Mouse (Mus musculus) fibroblast of lung, adult 2 months (primary cell): ENCODE data around the gene Lrrc27.

Experiments
- DNase-seq: peaks from one replicate; pipeline ENCODE4 v3.0.0-alpha.2; 2011; ENCODE audit warnings: low read depth

The Lrrc27 gene

DNA sequence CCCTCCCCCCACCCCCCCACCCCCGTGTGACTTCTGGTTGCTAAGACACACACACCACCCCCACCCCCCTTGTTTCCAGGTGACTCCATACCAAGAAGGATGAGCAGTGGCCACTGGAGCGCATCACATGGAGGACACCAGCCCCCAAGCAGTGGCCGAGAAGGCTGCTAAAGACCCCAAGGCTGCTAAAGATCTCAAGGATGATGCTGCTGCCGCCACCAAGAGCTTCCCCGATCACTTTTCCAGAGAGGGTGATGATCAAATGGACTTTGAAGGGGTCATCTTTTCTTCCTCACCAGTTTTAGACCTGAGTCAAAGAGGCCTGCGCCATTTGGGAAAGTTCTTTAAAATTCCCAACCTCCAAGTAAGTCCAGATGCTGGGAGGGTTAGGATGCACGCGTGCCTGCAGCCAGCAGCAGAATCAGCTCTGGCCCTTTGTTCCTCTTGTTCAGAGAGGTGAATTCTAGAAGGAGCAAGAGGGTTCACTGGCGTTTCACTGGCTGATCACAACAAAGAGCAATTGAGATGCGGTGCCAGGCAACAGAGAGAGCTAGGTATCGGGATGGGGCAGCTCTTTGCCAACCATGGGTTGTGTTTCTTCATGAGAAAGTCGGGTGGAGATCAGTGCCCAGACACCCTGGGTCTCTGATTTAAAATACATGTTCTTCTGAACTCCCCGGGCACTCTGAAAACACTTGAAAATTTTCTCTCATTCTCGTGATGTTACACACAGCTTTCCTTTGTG, 2.0 kb downstream of the Lrrc27 start:
- no peak for DNase-seq

DNA sequence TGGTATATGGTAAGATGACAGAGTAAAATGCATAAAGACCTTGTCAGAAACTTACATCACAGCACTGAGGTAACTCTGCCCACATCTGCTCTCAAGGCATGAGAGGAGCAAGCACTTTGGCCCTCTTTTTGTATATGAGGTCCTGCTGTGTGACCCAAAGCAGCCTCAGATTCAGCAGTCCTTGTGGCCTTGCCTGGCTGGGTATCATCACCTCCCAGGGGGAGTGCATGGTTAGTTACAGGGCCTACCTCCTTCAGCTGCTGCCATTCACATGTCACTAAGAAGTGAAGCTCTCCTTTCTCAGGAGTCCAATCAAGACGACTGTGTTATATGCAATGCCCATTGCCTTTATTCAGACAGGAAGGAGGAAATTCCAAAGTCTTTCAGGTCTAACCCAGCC, 2.7 kb downstream of the Lrrc27 start:
- no peak for DNase-seq

DNA sequence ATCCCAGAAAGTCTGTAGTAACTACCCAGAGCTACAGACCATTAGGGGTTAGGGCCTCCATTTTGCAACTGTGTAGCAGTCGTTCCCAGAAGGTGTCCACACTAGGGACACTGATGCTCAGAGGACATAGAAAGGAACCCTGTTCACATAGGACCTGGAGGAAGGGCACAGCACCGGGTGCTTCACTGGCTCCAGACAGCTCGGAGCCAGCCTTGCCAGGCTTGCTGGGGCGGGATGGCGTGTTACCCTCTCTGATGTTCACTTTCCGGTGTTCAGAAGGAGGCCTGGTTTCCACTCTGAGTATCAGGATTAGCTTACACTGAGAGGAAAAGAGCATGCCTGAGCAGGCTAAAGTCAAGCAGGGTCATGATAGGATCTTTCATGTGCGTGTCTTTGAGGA, 3.2 kb downstream of the Lrrc27 start:
- DNase-seq, result no peak

DNA sequence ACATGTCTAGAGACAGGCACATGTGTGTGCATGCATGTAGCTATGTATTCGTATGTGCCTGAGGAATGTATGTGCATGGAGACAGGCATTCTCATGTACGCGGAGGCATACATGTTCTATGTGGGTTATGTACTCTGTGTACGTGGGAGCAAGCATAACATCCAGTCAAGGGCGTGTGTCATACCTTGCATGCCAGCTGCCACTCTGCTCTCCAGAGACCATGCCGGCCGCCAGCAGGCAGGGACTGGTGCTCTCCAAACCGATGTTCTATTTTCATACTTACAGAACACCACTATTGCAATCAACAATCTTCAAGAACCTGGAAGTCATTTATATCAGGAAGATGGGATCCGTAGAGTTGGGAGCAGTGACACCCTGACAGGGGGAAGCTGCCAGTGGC, 3.7 kb downstream of the Lrrc27 start:
- DNase-seq, result no peak

DNA sequence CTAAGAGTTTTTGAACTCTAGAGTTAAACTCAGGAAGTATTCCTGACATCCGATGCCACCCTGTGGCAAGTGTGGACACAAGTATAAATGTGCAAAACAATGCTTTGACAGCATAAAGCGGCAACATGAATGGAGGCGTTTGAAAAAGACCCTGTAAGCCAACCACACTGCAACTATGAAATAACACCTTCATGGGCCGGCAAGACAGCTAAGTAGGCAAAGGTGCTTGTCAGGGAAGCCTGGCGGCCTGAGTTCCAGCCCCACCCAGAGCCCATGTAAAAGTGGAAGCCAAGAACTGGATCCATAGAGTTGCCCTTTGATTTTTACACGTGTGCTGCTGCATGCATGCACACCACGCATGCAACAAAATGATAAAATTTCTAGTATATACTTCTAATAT, 4.3 kb downstream of the Lrrc27 start:
- DNase-seq, result no peak

DNA sequence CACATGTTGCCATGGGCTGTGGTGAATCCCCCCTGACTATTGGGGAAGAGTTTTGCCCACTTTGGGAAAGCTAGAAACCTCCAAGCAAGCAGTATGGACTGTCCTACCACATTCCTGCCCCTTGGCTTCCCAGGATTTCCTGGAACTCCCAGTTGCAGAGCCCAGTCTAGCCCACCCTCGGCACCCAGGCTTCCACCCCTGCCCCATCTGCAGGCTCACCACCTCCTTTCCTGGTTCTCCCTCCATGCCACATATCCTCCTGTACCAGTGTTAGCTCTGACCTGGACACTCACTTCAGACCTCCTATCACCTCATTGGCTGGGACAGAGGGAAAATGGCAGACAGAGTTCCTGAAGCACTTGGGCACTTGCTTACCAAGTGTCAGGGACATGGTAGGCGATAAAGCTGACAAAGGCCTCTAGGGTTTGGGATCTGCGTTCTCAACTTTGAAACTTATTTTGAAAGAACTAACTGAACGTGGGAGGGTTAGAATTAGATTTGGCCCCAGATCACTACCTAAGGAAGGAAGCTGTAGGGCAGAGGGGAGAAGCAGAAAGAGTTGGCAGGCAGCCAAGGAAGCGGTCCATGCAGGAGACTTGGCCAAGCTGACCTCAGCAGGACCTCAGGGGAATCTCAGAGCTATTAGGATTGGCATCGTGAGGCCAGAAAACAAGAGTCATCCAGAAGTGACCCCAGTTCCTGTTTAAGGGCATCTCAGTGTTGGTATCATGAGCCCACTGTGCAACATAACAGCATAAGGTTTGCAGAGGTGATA, 6.0 kb downstream of the Lrrc27 start:
- no peak for DNase-seq

DNA sequence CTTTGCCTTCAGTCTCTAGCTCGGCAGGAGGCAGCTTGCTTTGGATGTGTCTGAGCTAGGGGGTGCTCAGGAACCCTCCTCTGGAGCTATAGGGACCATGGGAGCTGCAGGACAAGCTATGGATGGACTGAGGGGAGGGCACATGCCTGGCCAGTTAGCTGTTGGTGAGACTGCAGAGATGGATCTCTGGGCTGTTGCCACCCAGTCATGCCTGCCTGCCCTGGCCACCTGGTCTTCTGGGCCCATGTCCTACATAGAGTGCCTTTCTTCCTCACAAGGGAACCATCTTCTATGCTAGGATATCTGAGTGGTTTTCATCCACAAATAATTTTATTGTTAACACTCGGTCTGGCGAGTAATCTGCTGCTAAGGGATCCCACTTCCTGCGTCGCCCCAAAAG, 6.7 kb downstream of the Lrrc27 start:
- no peak for DNase-seq

DNA sequence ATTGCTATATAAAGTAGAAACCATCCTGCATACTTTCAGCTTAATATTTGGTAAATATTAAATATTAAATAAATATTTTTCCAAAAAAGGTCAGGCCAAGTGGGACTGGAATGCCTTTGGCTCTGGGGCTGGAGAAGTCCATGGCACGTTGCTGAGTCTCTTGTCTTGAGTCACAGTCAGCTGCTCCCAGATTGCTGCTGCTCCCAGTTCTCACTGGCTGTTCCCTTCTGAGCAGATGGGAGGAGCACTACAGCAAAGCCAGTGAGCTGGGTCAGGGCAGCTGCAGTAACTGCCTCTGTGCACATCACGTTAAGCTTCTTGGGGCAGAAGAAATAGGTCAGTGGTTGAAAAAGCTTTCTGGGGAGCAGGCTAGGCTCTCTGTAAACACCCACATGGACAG, 7.5 kb downstream of the Lrrc27 start:
- peak; percentile 82 for DNase-seq

DNA sequence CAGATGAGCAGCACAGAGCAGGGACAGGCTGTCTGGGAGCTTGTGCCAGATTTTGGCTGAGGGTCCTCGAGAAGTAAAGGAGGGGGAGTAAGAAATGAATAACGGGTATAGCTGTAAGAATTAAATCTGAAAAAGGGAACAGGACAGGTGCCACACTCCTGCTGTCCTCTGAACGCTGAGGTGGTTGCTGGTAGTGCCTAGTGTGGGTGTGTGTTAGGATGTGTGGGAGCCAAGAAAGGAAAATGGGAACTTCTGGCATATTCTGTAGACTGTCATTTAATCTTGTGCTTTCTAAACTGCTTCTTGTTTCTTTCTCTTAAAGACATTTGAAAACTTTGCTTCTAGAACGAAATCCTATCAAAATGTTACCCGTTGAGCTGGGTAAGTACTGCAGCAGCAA, 8.3 kb downstream of the Lrrc27 start:
- DNase-seq, result no peak

DNA sequence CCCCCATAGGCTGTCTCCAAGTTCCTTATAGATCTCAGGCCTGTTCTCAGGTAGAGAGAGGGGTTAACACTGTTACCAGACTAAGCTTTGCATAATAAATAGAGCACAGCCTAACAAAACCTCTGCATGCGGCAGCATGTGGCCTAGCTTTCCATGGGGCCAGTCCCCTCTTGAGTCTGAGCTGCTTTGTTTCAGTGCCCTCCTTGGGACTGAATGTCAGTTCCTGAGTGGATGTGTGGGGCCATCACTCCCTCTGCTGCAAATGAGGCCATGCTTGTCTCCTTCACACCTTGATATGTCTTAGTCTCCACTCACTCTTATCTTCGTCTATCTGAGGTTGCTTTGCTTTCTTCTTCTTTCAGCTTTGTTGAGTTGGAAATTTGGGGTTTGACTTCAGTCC, 9.1 kb downstream of the Lrrc27 start:
- DNase-seq, result no peak

DNA sequence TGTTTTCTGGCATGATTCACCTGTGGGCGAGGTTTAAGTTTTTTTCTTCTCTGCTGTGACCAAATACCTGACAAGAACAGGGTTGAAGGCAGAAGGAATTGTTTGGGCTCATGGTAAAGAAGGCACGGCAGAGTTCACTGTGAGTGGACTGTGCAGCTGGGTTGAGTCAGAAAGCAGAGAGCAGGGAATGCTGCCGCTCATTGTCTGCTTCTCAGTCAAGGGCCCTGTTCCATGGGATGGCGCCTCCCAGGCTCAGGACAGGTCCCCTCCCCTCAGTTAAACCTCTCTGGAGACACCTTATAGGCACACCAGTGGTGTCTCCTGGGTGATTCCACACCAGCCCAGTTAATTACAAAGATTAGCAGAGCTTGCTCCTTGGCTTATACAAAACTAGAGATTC, 9.6 kb downstream of the Lrrc27 start:
- DNase-seq, result no peak

DNA sequence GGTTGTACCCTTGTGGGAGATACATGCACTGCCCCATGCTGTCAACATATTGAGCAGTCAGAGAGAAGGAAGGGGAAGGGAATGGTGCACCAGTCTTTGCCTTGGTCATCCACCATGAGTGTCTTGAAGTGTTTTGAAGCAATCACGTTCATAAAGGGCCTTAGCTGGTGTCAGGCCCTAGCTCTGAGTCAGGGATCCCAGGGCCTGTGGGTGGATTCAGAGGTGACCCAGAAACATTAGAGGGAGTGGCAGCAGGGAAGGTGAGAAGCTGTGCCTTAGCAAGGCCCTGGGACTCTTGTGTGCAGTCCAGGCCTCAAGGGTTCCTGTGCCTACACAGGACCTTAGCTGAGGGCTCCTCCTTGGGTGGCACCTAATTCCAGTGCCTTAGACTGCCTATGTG, 11.3 kb downstream of the Lrrc27 start:
- no peak for DNase-seq

DNA sequence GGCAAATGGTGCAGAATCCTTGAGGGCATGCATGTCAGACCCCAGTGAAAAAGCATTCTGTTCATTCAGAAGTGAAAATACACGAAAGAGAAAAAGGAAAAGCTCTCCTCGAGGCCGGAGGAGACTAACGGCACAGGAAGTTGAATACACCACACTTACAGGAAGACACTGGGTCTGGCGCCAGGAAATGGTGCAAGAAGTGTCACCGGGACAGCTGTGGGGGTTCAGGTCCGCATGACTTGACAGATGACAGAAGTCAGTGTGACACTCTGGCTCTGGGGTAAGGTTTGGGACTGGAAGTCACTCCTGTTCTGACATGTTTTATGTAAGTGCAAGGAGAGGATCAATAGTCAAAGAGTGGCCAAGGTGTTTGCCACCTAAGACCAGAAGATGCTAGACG, 11.9 kb downstream of the Lrrc27 start:
- no peak for DNase-seq

DNA sequence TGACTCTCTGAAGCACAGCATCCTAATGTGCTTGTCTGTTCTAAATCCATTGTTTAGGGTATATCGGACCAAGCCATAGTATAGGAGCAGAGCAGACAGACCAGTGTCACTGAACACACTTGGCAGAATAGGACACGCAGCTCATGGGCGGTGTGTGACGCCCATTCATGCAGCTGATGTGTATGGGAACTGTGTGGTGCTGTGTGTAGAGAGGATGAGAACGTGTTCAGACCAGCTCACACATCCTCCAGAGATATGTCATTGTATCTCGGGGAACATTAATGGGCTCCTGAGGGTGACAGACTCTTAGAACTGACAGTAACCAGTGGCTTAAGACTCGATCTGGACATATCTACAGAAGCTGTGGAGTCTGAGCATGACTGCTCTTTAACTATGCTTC, 13.6 kb downstream of the Lrrc27 start:
- DNase-seq, result no peak

DNA sequence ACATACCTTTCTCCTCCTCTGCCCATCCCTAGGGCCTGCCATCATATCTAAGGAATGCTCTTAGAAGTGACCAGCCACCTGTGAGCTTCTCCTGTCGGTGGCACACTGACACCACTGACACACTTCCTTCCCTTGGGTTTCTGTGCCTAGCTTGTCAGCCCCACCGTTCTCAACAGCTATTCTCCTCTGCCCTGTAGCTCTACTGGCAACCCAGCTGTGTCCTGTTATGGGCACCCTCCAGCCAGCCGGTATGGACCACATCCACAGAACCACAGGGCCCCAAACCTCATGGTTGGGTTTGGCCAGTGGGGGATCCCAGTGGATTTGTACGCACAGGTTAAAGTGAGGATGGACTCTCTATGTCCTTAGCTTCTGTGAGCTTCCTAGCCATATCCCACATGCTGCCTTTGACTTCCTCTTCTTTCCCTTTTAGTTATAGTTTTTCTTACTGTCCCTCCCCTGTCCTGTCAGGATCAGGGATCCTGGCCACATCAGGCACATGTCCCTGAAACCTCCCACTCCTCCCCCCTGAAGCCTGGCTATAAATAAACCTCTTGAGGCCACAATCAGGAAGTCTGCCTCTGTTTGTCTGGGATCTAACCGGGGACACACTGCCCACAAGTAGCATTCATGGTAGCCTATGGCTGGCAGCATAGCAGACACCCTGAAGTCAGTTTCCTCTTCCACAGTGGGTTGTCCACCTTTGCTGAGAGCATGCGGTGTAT, 15.8 kb downstream of the Lrrc27 start:
- no peak for DNase-seq

DNA sequence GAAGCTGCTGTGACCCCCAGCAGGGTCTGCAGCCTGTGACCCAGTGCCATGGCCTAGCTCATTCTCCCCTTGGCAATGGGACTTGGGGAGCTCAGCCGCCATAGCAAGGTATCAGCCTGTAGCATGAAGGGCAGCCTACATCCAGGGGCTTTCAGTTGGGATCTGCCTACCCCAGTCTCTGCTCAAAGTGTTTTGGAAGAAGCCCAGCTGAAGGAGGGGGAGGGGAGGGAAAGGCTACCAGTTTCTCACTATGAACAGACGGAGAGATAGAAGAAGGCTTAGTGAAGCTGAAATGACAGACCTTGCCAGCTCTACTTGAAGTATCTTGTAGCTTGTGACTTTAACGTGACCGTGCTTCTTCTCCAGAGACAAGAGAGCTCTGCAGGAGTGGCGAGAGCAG, 17.0 kb downstream of the Lrrc27 start:
- no peak for DNase-seq

DNA sequence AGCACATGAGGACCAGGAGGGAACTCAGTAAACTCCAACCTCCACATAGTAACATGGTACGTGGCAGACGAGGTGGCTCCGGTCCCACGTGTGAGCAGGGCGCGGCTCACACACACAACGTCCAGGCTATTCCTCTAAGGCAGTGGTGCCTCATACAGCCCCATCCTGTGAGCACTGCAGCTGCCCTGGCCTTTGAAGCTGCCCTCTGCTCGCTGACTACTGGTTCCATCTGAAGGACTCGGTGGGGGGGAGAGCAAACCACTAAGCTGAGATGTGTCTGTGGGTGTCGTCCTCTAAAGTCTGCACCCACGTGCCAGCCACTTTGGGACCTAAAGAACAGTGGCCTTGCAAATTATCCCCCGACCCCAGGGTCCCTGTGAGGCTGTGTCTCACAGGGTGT, 17.5 kb downstream of the Lrrc27 start:
- DNase-seq, result no peak

DNA sequence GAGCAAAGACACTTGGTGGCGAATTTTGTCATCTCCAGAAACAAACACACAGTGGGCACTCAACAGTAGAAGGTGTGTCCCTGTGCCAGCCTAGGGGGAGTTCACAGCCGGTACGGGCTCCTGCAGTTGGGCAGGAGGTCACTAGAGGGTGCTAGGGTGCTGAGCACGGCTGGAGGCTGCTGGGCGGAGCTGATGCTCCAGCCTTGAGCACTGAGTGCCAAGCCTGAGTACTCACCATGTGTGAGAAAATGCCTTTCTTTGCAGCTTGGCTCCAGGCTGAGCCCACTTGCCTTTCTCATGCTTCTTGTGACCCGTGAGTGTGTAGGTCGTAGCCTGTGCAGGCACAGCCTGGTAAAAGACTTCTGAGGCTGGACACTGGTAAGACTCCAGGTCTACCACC, 20.9 kb downstream of the Lrrc27 start:
- DNase-seq, result peak; percentile 85

DNA sequence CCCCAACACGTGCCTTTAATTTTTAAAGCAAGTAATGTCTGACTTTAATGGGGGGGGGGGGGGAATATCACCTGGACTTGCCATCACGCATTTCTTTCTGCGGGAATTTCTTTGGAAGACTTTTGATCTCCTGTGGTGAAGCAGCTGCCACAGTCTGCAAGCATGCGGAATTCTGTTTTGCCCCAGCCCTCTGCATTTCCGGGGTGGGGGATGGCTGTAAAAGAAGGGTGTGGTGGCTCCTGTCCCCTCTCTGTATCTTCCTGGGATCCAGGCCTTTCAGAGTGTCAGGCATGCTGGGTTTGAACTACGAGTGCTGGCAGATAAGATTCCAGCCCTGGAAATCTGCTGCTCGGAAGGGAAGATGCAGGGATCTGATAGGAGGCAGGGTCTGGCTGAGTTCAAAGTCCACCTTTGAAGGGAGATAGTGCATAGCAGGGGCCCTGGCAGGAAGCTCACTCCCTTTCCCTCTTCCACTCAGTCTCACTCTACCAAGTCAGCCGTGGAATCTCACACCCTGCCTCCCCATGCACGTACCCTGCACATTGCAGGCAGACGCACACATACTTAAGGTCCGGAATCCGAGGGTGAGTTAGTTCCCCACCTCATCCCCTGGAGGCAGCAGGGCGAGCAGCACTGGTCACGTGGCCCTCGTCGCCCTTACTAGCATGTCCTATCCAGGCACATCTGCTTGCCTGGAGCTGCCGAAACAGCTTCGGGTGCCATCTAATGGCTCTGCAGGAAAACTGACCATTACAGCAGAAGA, 21.8 kb downstream of the Lrrc27 start:
- DNase-seq, result no peak

DNA sequence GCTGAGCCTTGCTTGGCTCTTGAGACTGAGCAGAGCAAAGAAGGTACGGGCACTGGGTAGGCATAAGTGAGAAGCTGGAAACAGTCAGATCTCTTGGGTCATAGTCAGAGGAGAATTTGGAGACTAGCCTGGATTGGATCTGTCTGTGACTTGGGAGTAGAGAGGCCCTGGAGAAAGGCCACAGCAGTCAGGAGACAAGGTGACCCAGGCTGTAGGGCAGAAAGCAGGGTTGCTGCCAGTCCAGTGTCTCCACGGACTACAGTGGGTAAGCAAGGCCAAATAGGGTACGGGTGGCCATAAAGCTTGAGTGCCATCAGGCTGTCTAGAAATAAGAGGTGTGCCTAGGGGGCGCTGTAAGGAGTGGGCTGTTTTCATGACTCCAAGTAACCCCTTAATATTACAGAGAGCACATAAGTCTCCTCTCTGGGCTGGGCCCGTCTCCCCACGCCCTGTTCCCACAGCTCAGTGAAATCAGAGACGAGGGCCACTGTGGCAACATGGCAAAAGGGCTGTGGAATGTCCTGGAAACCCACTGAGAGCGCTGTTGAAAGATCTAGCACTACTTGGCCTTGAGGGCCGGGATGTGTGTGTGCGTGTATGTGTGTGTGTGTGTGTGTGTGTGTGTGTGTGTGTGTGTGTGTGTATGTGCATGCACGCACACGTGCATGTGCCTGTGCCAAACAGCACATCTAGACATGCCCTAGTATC, 23.0 kb downstream of the Lrrc27 start:
- DNase-seq, result no peak

DNA sequence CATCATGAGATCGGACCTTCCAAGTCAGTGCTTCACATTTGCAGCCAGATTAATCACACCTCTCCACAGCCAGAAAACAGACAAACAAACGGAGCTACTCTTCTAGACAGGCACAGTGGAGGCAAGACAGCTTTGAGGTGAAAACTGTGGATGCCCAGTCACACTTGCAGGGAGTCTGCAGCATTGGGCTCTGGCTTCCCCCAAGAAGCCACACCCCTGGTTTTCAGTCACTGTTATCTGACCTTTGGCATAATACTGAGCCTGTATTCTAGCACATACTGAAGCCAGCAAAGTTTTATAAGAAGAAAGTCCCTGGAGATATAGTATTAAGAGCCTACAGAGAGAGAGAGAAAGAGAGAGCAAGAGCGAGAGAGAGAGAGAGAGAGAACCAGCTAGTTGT, 26.6 kb downstream of the Lrrc27 start:
- DNase-seq, result no peak

DNA sequence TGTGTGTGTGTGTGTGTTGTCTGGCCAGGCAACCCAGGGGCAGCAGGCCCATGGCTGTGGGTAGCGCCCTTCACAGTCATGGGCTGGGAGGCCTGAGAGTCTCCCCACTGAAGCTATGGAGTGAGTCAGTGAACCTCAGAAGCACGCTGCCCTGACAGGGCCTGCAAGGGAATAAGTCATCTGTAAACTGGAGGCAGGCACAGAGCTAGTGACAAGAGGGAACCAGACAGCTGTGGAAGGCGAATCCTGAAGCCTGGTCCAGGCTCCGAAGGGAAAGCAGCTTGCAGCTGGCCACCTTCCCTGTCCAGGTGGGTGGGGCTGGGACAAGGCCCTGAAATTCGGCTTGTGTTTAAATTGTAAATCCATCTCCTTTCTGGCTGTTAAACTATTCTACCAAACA, 33.3 kb downstream of the Lrrc27 start:
- DNase-seq, result no peak
